Mouse (Mus musculus): ENCODE measurements at regions not wholly inside any gene's neighbourhood (a gene's known extent, or its start where the extent isn't known, plus 50 kb on each side); places are given as distances from the start of the nearest gene placed in this dataset.
"Not testable (repeated sequence)": the region's sequence is repeated elsewhere in the genome, so short reads cannot be mapped to it uniquely, and the experiment has no call there.

DNA sequence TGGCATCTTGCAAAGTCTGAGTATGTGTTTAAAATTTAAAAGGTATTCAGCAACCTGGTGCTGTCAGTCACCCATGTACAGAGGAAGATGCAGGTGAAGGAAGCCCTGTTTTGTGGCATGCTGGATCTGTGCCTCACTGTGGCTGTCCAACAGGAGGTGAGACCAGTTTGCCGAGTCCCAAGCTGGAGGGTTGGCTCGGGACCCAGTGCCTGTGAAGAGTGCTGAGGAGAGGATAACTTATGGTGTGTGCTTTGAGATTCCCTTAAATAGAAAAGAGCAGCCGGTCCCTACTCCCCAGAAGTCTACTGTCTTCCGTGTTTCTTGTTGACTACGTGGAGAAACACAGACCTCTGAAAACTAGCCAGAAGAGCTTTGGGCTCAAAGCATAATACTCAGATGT is 396.3 kb upstream of the Id2 start:
- no peak overlapping the region for H3K4me3 ChIP-seq (ENCODE audit: insufficient read depth, low read length)
- TF ChIP-seq POLR2A (IDR thresholded peaks at IDR 0.05; ENCODE audit: borderline replicate concordance, low read depth, low read length) (no peak), CTCF (IDR thresholded peaks at IDR 0.05; ENCODE audit: low read depth, low read length) (no peak)
- no peak overlapping the region for H3K27ac ChIP-seq (ENCODE audit: insufficient read depth, low read depth, low read length)
- H3K4me1 ChIP-seq (ENCODE audit: control insufficient read depth, insufficient read depth, low read length) = no peaks in the 10 kb centered on the region

DNA sequence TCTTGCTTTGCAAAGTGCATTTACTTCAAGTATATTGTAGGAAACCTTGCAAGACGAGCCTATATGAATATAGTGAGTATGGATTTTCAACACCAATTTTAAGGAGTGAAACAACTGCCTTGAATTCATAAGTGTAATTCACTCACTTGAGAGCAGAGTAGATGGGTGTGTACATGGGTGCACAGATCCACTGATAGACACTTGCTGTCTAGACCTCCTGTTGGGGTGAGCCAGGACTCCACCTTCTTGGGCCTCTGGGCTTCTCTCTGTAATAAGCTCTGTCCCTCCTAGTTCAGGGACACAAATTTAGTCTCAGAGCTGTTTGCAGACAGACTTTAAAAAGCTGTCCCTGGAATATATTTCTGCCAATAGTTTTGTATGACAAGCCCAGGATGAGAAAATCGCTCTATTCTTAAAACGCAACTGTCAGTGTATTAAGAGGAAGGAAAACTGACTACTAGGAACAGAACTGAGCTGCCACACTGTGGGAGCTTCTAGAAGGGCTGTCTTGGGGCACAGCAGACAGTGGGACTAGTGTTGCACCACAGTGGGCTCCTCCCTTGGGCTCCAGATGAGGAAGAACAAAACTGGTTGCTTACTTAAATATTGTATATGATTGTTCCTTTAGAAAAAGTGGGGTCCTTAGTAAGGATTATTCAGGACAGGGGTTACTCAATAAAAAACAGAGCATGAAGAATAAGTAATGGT is 395.7 kb upstream of the Id2 start:
- no peaks in the 10 kb centered on the region for H3K4me1 ChIP-seq (ENCODE audit: control insufficient read depth, insufficient read depth, low read length)
- H3K4me3 ChIP-seq (ENCODE audit: insufficient read depth, low read length) = no peak overlapping the region
- TF ChIP-seq POLR2A (IDR thresholded peaks at IDR 0.05; ENCODE audit: borderline replicate concordance, low read depth, low read length) = no peak
- no peak for TF ChIP-seq CTCF (IDR thresholded peaks at IDR 0.05; ENCODE audit: low read depth, low read length)
- no peak overlapping the region for H3K27ac ChIP-seq (ENCODE audit: insufficient read depth, low read depth, low read length)

DNA sequence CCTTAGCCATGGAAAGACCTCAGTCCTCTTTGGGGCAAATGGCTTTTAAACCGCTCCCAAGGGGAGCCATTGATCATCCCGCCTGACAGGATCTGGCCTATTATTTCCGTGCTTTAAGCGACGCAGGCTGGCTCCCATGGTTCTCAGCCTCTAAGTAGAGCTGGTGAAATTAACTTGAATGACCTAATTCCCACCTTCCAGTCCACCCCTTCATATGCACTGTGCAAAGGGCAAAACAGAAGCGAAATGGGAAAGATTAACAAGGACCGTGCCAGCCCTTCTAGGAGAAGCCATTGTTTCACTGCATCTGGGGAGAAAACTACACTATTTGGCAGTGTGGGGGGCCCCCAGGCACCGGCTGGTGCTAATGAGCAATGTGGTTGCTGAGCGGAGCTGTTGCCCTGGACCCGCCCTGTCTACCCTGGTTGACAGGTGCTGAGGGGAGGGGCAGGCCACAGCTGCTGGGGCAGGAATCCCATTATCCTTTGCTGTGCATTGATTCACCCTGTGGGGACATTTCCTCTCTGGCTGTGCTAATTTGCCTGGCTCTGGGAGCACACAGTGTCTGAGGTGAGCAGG is 378.3 kb upstream of the Id2 start:
- Histone ChIP-seq H3K27ac (ENCODE audit: insufficient read depth, low read depth, low read length) (no peak overlapping the region), H3K4me3 (ENCODE audit: insufficient read depth, low read length) (no peak overlapping the region), H3K4me1 (ENCODE audit: control insufficient read depth, insufficient read depth, low read length) (no peaks in the 10 kb centered on the region)
- no peak for TF ChIP-seq POLR2A (IDR thresholded peaks at IDR 0.05; ENCODE audit: borderline replicate concordance, low read depth, low read length)
- no peak for TF ChIP-seq CTCF (IDR thresholded peaks at IDR 0.05; ENCODE audit: low read depth, low read length)

DNA sequence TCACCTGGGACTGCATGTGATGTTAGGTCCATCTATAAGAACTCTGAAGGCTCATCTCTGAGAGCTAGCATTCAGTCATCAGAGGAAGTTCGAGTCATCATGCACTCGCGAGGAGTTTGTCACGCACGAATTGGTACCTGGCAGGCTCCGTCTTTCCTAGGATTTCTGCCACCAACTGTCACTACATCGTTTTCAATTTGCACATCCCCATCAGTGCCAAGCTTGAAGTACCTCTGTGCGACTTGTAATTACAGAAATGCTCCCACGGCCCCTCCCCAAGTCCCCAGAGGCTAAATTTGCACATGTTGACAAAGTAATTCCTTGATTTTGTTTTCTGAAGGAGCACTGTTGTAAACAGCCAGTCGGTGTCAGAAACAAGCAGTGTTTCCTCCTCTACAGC is 372.2 kb upstream of the Id2 start:
- no peak overlapping the region for H3K4me3 ChIP-seq (ENCODE audit: insufficient read depth, low read length)

DNA sequence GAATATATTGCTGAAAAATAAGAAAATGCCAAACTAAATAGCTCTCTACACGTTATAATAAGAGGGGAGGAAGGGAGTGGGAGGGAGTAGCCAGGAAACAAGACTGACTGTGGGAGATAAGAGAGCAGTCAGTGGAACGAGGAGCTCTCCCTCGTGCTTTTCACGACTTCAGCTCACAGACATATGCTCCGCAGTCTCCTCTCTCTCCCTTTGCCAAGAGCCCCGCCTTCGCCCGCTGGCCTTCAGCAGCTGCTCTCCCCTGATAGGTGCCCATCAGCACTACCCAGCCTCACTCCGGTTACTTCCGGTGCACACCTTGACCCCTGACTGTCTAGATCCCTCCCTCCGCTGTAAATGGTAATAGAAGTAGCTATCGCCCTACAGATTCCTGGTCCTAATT is 370.8 kb upstream of the Id2 start:
- Histone ChIP-seq H3K27ac (ENCODE audit: insufficient read depth, low read depth, low read length) (no peak overlapping the region), H3K4me3 (ENCODE audit: insufficient read depth, low read length) (no peak overlapping the region), H3K4me1 (ENCODE audit: control insufficient read depth, insufficient read depth, low read length) (no peaks in the 10 kb centered on the region)
- TF ChIP-seq POLR2A (IDR thresholded peaks at IDR 0.05; ENCODE audit: borderline replicate concordance, low read depth, low read length) (no peak), CTCF (IDR thresholded peaks at IDR 0.05; ENCODE audit: low read depth, low read length) (no peak)

More for the DNA sequence above, 372.2 kb upstream of the Id2 start:
- no peak overlapping the region for H3K27ac ChIP-seq (ENCODE audit: insufficient read depth, low read depth, low read length)
- H3K4me1 ChIP-seq (ENCODE audit: control insufficient read depth, insufficient read depth, low read length) = no peaks in the 10 kb centered on the region
- TF ChIP-seq POLR2A (IDR thresholded peaks at IDR 0.05; ENCODE audit: borderline replicate concordance, low read depth, low read length) (no peak), CTCF (IDR thresholded peaks at IDR 0.05; ENCODE audit: low read depth, low read length) (no peak)

DNA sequence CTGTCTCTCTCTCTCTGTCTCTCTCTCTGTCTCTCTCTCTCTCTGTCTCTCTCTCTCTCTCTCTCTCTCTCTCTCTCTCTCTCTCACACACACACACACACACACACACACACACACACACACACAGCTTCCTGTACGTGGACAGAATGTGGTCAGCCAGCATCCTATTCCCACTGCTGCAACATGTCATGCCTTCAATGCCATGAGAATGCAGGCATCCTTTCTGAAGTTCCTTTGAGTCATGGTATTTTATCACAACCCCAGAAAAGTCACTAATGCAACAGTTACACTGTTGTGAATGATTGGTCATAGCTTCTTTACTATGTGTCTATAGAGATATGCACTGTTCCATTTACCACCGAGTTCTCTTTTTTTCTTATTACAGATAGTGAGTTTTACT is 365.8 kb upstream of the Id2 start:
- not testable (repeated sequence) for H3K4me3 ChIP-seq (ENCODE audit: insufficient read depth, low read length); H3K4me1 ChIP-seq (ENCODE audit: control insufficient read depth, insufficient read depth, low read length); H3K27ac ChIP-seq (ENCODE audit: insufficient read depth, low read depth, low read length)

DNA sequence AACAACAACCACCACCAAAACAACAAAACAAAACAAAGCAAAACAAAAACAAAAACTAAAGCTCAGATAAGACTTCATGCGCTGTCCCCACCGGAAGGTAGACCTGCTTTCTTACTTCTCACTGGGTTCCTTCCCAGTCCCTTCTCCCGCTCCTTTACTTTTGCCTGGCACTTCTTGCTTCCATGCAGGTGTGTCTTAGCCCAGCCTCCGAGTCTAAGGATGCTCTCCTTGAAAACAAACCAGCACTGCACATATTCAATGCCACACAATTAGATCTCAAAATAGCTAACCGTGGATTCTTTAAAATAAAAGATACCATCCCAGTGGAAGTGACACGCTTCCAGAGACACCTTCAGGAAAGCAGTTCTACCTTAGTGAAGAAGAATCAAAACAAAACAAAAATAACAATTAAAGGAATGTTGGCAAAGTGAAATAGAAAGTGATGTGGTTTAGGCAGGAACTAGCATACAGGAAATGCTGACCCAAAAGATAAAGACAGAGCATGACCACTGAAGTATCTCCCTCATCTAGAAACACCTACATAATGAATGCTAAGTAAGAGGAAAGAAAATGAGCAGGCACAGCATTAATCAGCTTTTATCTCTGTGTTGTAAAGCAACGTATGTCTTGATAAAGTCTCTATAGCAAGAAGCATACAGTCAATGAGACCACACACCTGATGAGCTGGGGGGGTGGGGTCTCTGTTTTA is 358.5 kb upstream of the Id2 start:
- Histone ChIP-seq H3K4me3 (ENCODE audit: insufficient read depth, low read length) (no peak overlapping the region), H3K27ac (ENCODE audit: insufficient read depth, low read depth, low read length) (no peak overlapping the region), H3K4me1 (ENCODE audit: control insufficient read depth, insufficient read depth, low read length) (no peaks in the 10 kb centered on the region)
- TF ChIP-seq CTCF (IDR thresholded peaks at IDR 0.05; ENCODE audit: low read depth, low read length) (no peak), POLR2A (IDR thresholded peaks at IDR 0.05; ENCODE audit: borderline replicate concordance, low read depth, low read length) (no peak)

DNA sequence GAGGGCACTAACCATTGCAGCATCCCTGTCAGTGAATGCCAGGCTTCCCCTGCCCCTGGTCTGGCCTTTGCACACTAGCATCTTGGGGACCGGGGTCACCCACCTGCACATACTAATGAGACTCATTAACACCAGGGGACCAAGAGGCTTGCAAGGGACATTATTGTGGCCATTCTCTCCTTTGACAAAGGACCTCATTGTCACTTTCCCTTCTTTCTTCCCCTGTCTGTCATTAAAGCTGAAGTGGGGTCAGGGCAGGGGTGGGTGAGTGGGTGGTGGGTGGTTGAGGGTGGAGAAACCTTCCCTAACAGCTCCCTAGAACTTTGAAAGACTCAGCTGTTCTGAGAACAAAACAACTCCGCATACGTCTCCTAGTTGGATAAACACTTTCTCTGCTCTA is 356.4 kb upstream of the Id2 start:
- Histone ChIP-seq H3K27ac (ENCODE audit: insufficient read depth, low read depth, low read length) (no peak overlapping the region), H3K4me3 (ENCODE audit: insufficient read depth, low read length) (no peak overlapping the region), H3K4me1 (ENCODE audit: control insufficient read depth, insufficient read depth, low read length) (no peaks in the 10 kb centered on the region)
- TF ChIP-seq CTCF (IDR thresholded peaks at IDR 0.05; ENCODE audit: low read depth, low read length) (no peak), POLR2A (IDR thresholded peaks at IDR 0.05; ENCODE audit: borderline replicate concordance, low read depth, low read length) (no peak)

DNA sequence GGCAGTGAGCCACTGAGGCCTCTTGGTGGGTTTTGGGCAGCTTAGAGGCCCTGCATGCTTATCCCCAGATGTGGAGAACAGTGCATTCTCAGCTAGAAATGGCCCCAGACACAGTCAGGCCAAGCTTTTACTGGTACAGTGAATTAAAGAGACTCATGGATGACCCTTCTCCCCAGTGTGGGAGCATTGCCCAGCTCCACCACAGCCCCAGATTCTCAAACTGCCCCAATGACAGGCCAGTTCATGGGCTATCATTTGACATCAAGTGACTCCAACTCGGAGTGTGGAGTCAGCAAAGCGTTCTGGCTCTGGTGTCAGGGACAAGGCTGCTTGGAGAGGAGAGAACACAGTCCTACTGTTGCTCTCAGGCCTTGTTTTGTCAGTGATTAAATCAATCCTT is 354.2 kb upstream of the Id2 start:
- TF ChIP-seq POLR2A (IDR thresholded peaks at IDR 0.05; ENCODE audit: borderline replicate concordance, low read depth, low read length) (no peak), CTCF (IDR thresholded peaks at IDR 0.05; ENCODE audit: low read depth, low read length) (no peak)

DNA sequence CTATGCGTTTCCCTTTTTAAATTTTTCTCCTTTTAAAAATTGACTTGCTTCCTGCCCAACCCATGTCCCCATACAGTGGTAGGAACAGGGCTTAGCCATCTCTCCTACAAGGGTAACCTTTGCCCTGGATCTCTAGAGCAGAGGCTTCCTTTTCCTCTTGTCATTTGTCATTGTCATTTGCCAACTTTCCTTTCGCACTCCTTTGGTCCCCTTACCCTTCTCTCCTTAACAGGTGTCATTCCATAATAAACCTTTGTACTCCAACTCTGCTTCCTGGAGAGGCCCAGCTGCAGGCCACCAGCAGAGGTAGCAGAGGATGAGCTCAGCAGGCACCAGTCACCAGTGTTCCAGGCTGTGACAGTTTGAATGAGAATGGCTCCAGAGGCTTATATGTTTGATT is 347.4 kb upstream of the Id2 start:
- Histone ChIP-seq H3K27ac (ENCODE audit: insufficient read depth, low read depth, low read length) (no peak overlapping the region), H3K4me3 (ENCODE audit: insufficient read depth, low read length) (no peak overlapping the region), H3K4me1 (ENCODE audit: control insufficient read depth, insufficient read depth, low read length) (no peaks in the 10 kb centered on the region; the same call in 1 of the 2 replicates)
- TF ChIP-seq CTCF (IDR thresholded peaks at IDR 0.05; ENCODE audit: low read depth, low read length) = no peak
- no peak for TF ChIP-seq POLR2A (IDR thresholded peaks at IDR 0.05; ENCODE audit: borderline replicate concordance, low read depth, low read length)

More for the DNA sequence above, 354.2 kb upstream of the Id2 start:
- Histone ChIP-seq H3K27ac (ENCODE audit: insufficient read depth, low read depth, low read length) (no peak overlapping the region), H3K4me3 (ENCODE audit: insufficient read depth, low read length) (no peak overlapping the region), H3K4me1 (ENCODE audit: control insufficient read depth, insufficient read depth, low read length) (no peaks in the 10 kb centered on the region)

Data from bone marrow macrophage, adult 2 months (primary cell).